Mouse (Mus musculus) neural tube, embryonic 12.5 days (tissue): ENCODE data around the gene Itln1. TPM values are rescaled to one million over a fixed set of nuclear protein-coding genes. Genes with fewer than 3 reads are reported as not detected.

Experiments used
- ATAC-seq: fragments of 200-750 bp; cut with Nextera tagmentation; 2 replicates; pipeline ENCODE4 v1.8.0; 2017; ENCODE audit warnings: low read depth, mild to moderate bottlenecking, moderate TSS enrichment, moderate library complexity; ENCODE audit not compliant: low FRiP score
- H3K27ac ChIP-seq: fragments of 300-500 bp; sonication (generic); 2 replicates; pipeline ENCODE4 v1.5.1; 2016
- H3K27me3 ChIP-seq: fragments of 300-500 bp; sonication (generic); replicated peaks from 2 replicates; pipeline ENCODE4 v1.6.1; 2016; ENCODE audit warnings: mild to moderate bottlenecking
- H3K36me3 ChIP-seq: fragments of 300-500 bp; sonication (generic); 2 replicates; pipeline ENCODE4 v1.6.1; 2016; ENCODE audit warnings: mild to moderate bottlenecking
- H3K4me1 ChIP-seq: fragments of 300-500 bp; sonication (generic); 2 replicates; pipeline ENCODE4 v1.6.1; 2016
- H3K4me2 ChIP-seq: fragments of 300-500 bp; sonication (generic); replicated peaks from 2 replicates; pipeline ENCODE4 v1.6.1; 2016; ENCODE audit warnings: mild to moderate bottlenecking
- H3K4me3 ChIP-seq: fragments of 300-500 bp; sonication (generic); 2 replicates; pipeline ENCODE4 v1.5.1; 2016
- H3K9ac ChIP-seq: fragments of 300-500 bp; sonication (generic); 2 replicates; pipeline ENCODE4 v1.6.1; 2016; ENCODE audit warnings: mild to moderate bottlenecking
- H3K9me3 ChIP-seq: fragments of 300-500 bp; sonication (generic); 2 replicates; pipeline ENCODE4 v1.6.1; 2016; ENCODE audit warnings: mild to moderate bottlenecking
- whole genome bisulfite sequencing: fragments of 180-500 bp; shearing (Covaris S2); methylation state at CpG from one replicate; pipeline ENCODE4 v1.1.7; 2016; 5-methylcytosine and 5-hydroxymethylcytosine counted together
- polyA plus RNA-seq: library from polyadenylated mRNA; unstranded; fragments of >200 nt; fragmentation: Nextera tagmentation; extraction: Ambion mirVana; gene quantifications from 2 replicates; pipeline ENCODE4 v1.2.1, GENCODE M21; 2016

Gene Itln1
- polyA plus RNA-seq, 1 experiment from 2014 or later, result not detected

- H3K4me1 ChIP-seq, result peaks cover 3% of the 10 kb centered on the region; the same call in 1 of the 2 replicates
- WGBS, result under 1% methylated on average over 53 of the region's 53 CpGs
- no peaks in the 10 kb centered on the region for H3K9me3 ChIP-seq
- peak overlapping the region; percentile 89 for H3K27ac ChIP-seq
- no peaks in the 10 kb centered on the region for H3K27me3 ChIP-seq
- H3K4me3 ChIP-seq, result peak overlapping the region; percentile 55
- H3K36me3 ChIP-seq, result peaks cover 4% of the 10 kb centered on the region; the same call in 1 of the 2 replicates
- peak; percentile 73 for ATAC-seq
- peak overlapping the region; percentile 78 for H3K9ac ChIP-seq
- H3K4me2 ChIP-seq, result peak overlapping the region; percentile 69
Measured at GRCm38 (mm10) chr1:171503592-171504291, 31.4 kb downstream of the Itln1 start.

- peak within 1 kb of the TSS; percentile 78 for H3K9ac ChIP-seq
- peak; percentile 88 for ATAC-seq
- no peaks in the 10 kb centered on the region for H3K9me3 ChIP-seq
- WGBS, result under 1% methylated on average over 19 of the region's 19 CpGs
- no peaks in the 10 kb centered on the region for H3K27me3 ChIP-seq
- peaks cover 4% of the 10 kb centered on the region; the same call in 1 of the 2 replicates for H3K36me3 ChIP-seq
- H3K4me2 ChIP-seq, result peak within 1 kb of the TSS; percentile 69
- H3K27ac ChIP-seq, result peak within 1 kb of the TSS; percentile 89
- peaks cover 3% of the 10 kb centered on the region; the same call in 1 of the 2 replicates for H3K4me1 ChIP-seq
- peak within 1 kb of the TSS; percentile 55 for H3K4me3 ChIP-seq
Measured at GRCm38 (mm10) chr1:171503250-171503591, 31.9 kb downstream of the Itln1 start, which contains the start of gene Alyref2. TSS of gene Alyref2 (plus strand) at chr1:171503478.

- Histone ChIP-seq H3K4me1 (peaks cover 3% of the 10 kb centered on the region; the same call in 1 of the 2 replicates), H3K9ac (no peak overlapping the region; the same call in 1 of the 2 replicates), H3K36me3 (peaks cover 4% of the 10 kb centered on the region; the same call in 1 of the 2 replicates), H3K9me3 (no peaks in the 10 kb centered on the region), H3K27me3 (no peaks in the 10 kb centered on the region), H3K4me2 (peak overlapping the region; percentile 69), H3K27ac (no peak overlapping the region), H3K4me3 (no peak overlapping the region)
- 1% methylated on average over 14 of the region's 14 CpGs for WGBS
- peak; percentile 88 for ATAC-seq
Measured at GRCm38 (mm10) chr1:171502388-171503249, 32.5 kb downstream of the Itln1 start.

GRCm38 (mm10) chr1:171501636-171502080, 33.4 kb downstream of the Itln1 start:
- Histone ChIP-seq H3K36me3 (peaks cover 4% of the 10 kb centered on the region; the same call in 1 of the 2 replicates), H3K4me1 (peaks cover 3% of the 10 kb centered on the region; the same call in 1 of the 2 replicates), H3K27me3 (no peaks in the 10 kb centered on the region), H3K4me3 (0 out of 2 replicates have a peak overlapping the region, but pooled peaks have one; percentile 1), H3K9ac (no peak overlapping the region), H3K9me3 (no peaks in the 10 kb centered on the region), H3K27ac (no peak overlapping the region; the same call in 1 of the 2 replicates), H3K4me2 (peak overlapping the region; percentile 69)
- no peak for ATAC-seq
- WGBS, result 5% methylated on average over 5 of the region's 5 CpGs

GRCm38 (mm10) chr1:171501016-171501610, 34.0 kb downstream of the Itln1 start:
- Histone ChIP-seq H3K4me3 (no peak overlapping the region), H3K36me3 (peaks cover 2% of the 10 kb centered on the region; the same call in 1 of the 2 replicates), H3K4me1 (peaks cover 3% of the 10 kb centered on the region; the same call in 1 of the 2 replicates), H3K27me3 (no peaks in the 10 kb centered on the region), H3K9ac (no peak overlapping the region), H3K9me3 (no peaks in the 10 kb centered on the region), H3K27ac (no peak overlapping the region), H3K4me2 (no peak overlapping the region; the same call in 1 of the 2 replicates)
- WGBS, result 61% methylated on average over 6 of the region's 6 CpGs
- no peak for ATAC-seq

- H3K36me3 ChIP-seq, result no peaks in the 10 kb centered on the region
- no peaks in the 10 kb centered on the region for H3K9me3 ChIP-seq
- ATAC-seq, result no peak
- H3K27me3 ChIP-seq, result no peaks in the 10 kb centered on the region
- 76% methylated on average over 5 of the region's 5 CpGs for WGBS
- H3K4me2 ChIP-seq, result no peak overlapping the region
- no peak overlapping the region for H3K4me3 ChIP-seq
- no peak overlapping the region for H3K9ac ChIP-seq
- H3K4me1 ChIP-seq, result peaks cover 3% of the 10 kb centered on the region; the same call in 1 of the 2 replicates
- H3K27ac ChIP-seq, result no peak overlapping the region
Measured at GRCm38 (mm10) chr1:171499856-171500255, 35.2 kb downstream of the Itln1 start.

GRCm38 (mm10) chr1:171495371-171495770, 39.7 kb downstream of the Itln1 start:
- H3K36me3 ChIP-seq, result no peaks in the 10 kb centered on the region
- H3K27ac ChIP-seq, result no peak overlapping the region
- H3K4me1 ChIP-seq, result no peaks in the 10 kb centered on the region
- H3K9ac ChIP-seq, result no peak overlapping the region
- 94% methylated on average over 6 of the region's 6 CpGs for WGBS
- ATAC-seq, result no peak
- no peak overlapping the region for H3K4me2 ChIP-seq
- no peaks in the 10 kb centered on the region for H3K27me3 ChIP-seq
- H3K9me3 ChIP-seq, result peaks cover 4% of the 10 kb centered on the region
- no peak overlapping the region for H3K4me3 ChIP-seq

GRCm38 (mm10) chr1:171494241-171494640, 40.9 kb downstream of the Itln1 start:
- Histone ChIP-seq H3K4me2 (no peak overlapping the region), H3K9me3 (peaks cover 11% of the 10 kb centered on the region), H3K4me1 (no peaks in the 10 kb centered on the region), H3K9ac (no peak overlapping the region), H3K27me3 (no peaks in the 10 kb centered on the region), H3K27ac (no peak overlapping the region), H3K4me3 (no peak overlapping the region), H3K36me3 (no peaks in the 10 kb centered on the region)
- WGBS, result 91% methylated on average over 13 of the region's 13 CpGs
- no peak for ATAC-seq

GRCm38 (mm10) chr1:171478968-171479367, 56.1 kb downstream of the Itln1 start:
- ATAC-seq, result no peak
- H3K27ac ChIP-seq, result no peak overlapping the region
- 43% methylated on average over 2 of the region's 2 CpGs for WGBS
- H3K36me3 ChIP-seq, result no peaks in the 10 kb centered on the region
- peaks cover 11% of the 10 kb centered on the region for H3K9me3 ChIP-seq
- H3K4me3 ChIP-seq, result no peak overlapping the region
- no peak overlapping the region for H3K9ac ChIP-seq
- H3K4me1 ChIP-seq, result no peaks in the 10 kb centered on the region
- H3K4me2 ChIP-seq, result no peak overlapping the region
- no peaks in the 10 kb centered on the region for H3K27me3 ChIP-seq

- H3K27me3 ChIP-seq, result no peaks in the 10 kb centered on the region
- H3K9me3 ChIP-seq, result peaks cover 6% of the 10 kb centered on the region
- no peak overlapping the region for H3K27ac ChIP-seq
- no peak for ATAC-seq
- H3K4me3 ChIP-seq, result peak overlapping the region; percentile 1; the same call in 1 of the 2 replicates
- no peaks in the 10 kb centered on the region for H3K36me3 ChIP-seq
- H3K4me2 ChIP-seq, result peak overlapping the region; percentile 16; the same call in 1 of the 2 replicates
- H3K9ac ChIP-seq, result peak overlapping the region; percentile 1; the same call in 1 of the 2 replicates
- H3K4me1 ChIP-seq, result no peaks in the 10 kb centered on the region
- 64% methylated on average over 27 of the region's 27 CpGs for WGBS
Measured at GRCm38 (mm10) chr1:171477758-171478545, 57.1 kb downstream of the Itln1 start.

GRCm38 (mm10) chr1:171477123-171477522, 58.0 kb downstream of the Itln1 start:
- WGBS, result 78% methylated on average over 8 of the region's 8 CpGs
- H3K4me1 ChIP-seq, result no peaks in the 10 kb centered on the region
- H3K9ac ChIP-seq, result no peak overlapping the region
- no peak overlapping the region for H3K27ac ChIP-seq
- no peaks in the 10 kb centered on the region for H3K27me3 ChIP-seq
- no peak overlapping the region for H3K4me3 ChIP-seq
- no peak overlapping the region for H3K4me2 ChIP-seq
- H3K9me3 ChIP-seq, result peaks cover 4% of the 10 kb centered on the region; the same call in 1 of the 2 replicates
- ATAC-seq, result no peak
- H3K36me3 ChIP-seq, result no peaks in the 10 kb centered on the region
